Mouse (Mus musculus): ENCODE data around the gene Abca17. TPM values are rescaled to one million over a fixed set of nuclear protein-coding genes. Genes with fewer than 3 reads are reported as not detected.

The Abca17 gene
- total and polyA plus RNA-seq, 2 experiments from 2014 or later, result 1.2 to 1.5 TPM

GRCm38 (mm10) chr17:24279907-24280306, 71.0 kb downstream of the Abca17 start:
- no peak overlapping the region for H3K4me3 ChIP-seq (ENCODE audit: low read length)
- H3K36me3 ChIP-seq (ENCODE audit: insufficient read depth, low read length), result no peaks in the 10 kb centered on the region
- TF ChIP-seq CTCF (IDR thresholded peaks at IDR 0.05; ENCODE audit: low read depth), result no peak
- no peak overlapping the region for H3K4me2 ChIP-seq (ENCODE audit: low read depth, low read length)
- H3K27ac ChIP-seq, result no peak overlapping the region
- 89% methylated on average over 4 of the region's 4 CpGs for WGBS
- no peak overlapping the region for H3K9ac ChIP-seq (replicated peaks; ENCODE audit: low read length)
- DNase-seq (ENCODE audit: low spot score) (no peak), ATAC-seq (no peak)
- no peaks in the 10 kb centered on the region for H3K9me3 ChIP-seq (ENCODE audit: low read length)
- H3K4me1 ChIP-seq (ENCODE audit: insufficient read depth, low read length), result no peaks in the 10 kb centered on the region
- H3K27me3 ChIP-seq (ENCODE audit: insufficient read depth, low read length), result no peaks in the 10 kb centered on the region

DNA sequence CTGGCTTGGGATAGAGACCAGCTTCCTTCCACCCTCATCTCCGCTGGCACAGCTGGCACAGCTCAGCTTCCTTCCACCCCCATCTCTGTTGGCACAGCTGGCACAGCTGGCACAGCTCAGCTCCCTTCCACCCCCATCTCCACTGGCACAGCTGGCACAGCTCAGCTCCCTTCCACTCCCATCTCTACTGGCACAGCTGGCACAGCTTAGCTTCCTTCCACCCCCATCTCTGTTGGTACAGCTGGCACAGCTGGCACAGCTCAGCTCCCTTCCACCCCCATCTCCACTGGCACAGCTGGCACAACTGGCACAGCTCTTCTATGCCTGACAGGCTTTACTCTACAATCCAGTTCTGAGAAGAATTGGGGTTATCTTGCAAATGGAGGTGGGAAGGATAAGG, 83.7 kb downstream of the Abca17 start:
- Histone ChIP-seq H3K9me3 (ENCODE audit: low read length) (0 out of 2 replicates have a peak, but pooled peaks cover 2% of the 10 kb centered on the region), H3K4me3 (ENCODE audit: low read length) (no peak overlapping the region), H3K27me3 (ENCODE audit: insufficient read depth, low read length) (no peaks in the 10 kb centered on the region), H3K4me1 (ENCODE audit: insufficient read depth, low read length) (no peaks in the 10 kb centered on the region), H3K36me3 (ENCODE audit: insufficient read depth, low read length) (no peaks in the 10 kb centered on the region), H3K9ac (replicated peaks; ENCODE audit: low read length) (no peak overlapping the region), H3K4me2 (ENCODE audit: low read depth, low read length) (no peak overlapping the region), H3K27ac (no peak overlapping the region)
- DNase-seq (ENCODE audit: low spot score) (no peak), ATAC-seq (no peak)
- TF ChIP-seq CTCF (IDR thresholded peaks at IDR 0.05; ENCODE audit: low read depth), result no peak
- WGBS, result 95% methylated on average over 1 of the region's 1 CpGs

DNA sequence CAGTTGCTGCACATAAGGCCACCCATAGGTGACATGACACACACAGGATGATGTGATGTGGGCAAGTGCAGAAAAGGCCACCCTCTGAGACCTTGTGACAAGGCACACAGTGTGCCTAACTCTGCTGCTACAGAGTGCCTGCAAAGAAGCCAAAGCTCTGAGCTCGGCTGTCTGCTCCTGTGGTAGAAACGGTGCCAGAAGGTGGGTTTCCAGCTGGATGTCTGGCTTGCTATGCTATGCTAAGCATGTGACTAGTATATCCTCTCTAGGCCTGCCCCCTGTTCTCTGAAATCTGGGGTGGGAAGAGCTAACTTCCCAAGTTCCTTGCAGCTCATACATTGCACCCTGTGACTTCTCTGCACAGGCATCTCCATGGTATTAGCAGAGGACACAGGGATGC, 86.1 kb downstream of the Abca17 start:
- H3K4me1 ChIP-seq (ENCODE audit: insufficient read depth, low read length), result no peaks in the 10 kb centered on the region
- DNase-seq (ENCODE audit: low spot score) (no peak), ATAC-seq (no peak)
- H3K27me3 ChIP-seq (ENCODE audit: insufficient read depth, low read length), result no peaks in the 10 kb centered on the region
- no peak for TF ChIP-seq CTCF (IDR thresholded peaks at IDR 0.05; ENCODE audit: low read depth)
- H3K4me3 ChIP-seq (ENCODE audit: low read length), result no peak overlapping the region
- H3K4me2 ChIP-seq (ENCODE audit: low read depth, low read length), result no peak overlapping the region
- H3K9me3 ChIP-seq (ENCODE audit: low read length), result no peaks in the 10 kb centered on the region
- 64% methylated on average over 2 of the region's 2 CpGs for WGBS
- H3K27ac ChIP-seq, result no peak overlapping the region
- H3K9ac ChIP-seq (replicated peaks; ENCODE audit: low read length), result no peak overlapping the region
- H3K36me3 ChIP-seq (ENCODE audit: insufficient read depth, low read length), result no peaks in the 10 kb centered on the region

DNA sequence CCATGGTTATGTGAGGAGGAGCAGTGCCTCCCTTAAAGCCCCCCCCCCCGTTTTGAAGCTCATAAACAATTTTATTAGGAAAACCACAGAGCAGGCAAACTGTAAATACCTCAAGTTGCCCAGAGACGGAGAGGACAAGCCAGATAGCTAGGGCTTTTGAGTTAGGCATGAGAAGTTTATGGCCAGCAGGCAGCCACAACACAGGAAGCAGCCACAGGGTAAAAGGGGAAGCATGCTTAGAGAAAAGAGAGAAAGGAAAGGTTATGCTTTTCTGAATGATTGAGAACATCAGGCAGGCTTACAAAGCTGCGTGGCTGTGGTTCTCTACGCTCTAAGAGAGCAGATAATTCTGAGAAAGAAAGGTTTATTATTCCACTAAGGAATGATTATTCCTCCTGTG, 90.4 kb downstream of the Abca17 start:
- H3K36me3 ChIP-seq (ENCODE audit: insufficient read depth, low read length), result no peaks in the 10 kb centered on the region
- no peak for ATAC-seq

DNA sequence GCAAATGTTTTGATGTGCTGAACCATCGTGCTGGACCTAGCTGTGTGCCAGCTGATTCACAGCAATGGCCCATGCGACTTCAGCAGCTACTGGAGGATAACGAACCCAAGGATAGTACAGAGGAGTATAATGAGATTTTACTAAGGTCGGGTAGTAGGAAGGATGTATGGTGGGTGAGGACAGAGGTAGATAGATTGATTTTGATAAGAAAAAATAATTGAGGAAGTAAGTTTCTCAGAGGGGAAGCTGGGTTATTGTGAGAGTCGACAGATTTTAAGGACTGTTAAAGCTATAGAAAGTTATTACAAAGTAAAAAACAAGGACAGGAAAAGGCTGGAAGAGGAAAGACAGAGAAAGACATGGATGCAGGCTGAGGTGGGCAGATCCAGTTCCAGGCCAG, 91.2 kb downstream of the Abca17 start:
- no peaks in the 10 kb centered on the region for H3K36me3 ChIP-seq (ENCODE audit: insufficient read depth, low read length)
- no peak for DNase-seq (ENCODE audit: low spot score)
- H3K4me3 ChIP-seq (ENCODE audit: low read length), result no peak overlapping the region
- no peaks in the 10 kb centered on the region for H3K4me1 ChIP-seq (ENCODE audit: insufficient read depth, low read length)
- TF ChIP-seq CTCF (IDR thresholded peaks at IDR 0.05; ENCODE audit: low read depth), result no peak
- no peak for ATAC-seq
- H3K4me2 ChIP-seq (ENCODE audit: low read depth, low read length), result no peak overlapping the region
- no peaks in the 10 kb centered on the region for H3K27me3 ChIP-seq (ENCODE audit: insufficient read depth, low read length)
- WGBS, result 74% methylated on average over 5 of the region's 5 CpGs
- H3K27ac ChIP-seq, result no peak overlapping the region
- no peaks in the 10 kb centered on the region for H3K9me3 ChIP-seq (ENCODE audit: low read length)
- H3K9ac ChIP-seq (replicated peaks; ENCODE audit: low read length), result no peak overlapping the region

More for the DNA sequence above, 90.4 kb downstream of the Abca17 start:
- H3K27me3 ChIP-seq (ENCODE audit: insufficient read depth, low read length), result no peaks in the 10 kb centered on the region
- WGBS, result 72% methylated on average over 4 of the region's 4 CpGs
- H3K4me2 ChIP-seq (ENCODE audit: low read depth, low read length), result no peak overlapping the region
- no peak overlapping the region for H3K4me3 ChIP-seq (ENCODE audit: low read length)
- H3K27ac ChIP-seq, result no peak overlapping the region
- no peaks in the 10 kb centered on the region for H3K4me1 ChIP-seq (ENCODE audit: insufficient read depth, low read length)
- H3K9me3 ChIP-seq (ENCODE audit: low read length), result no peaks in the 10 kb centered on the region
- H3K9ac ChIP-seq (replicated peaks; ENCODE audit: low read length), result no peak overlapping the region
- no peak for DNase-seq (ENCODE audit: low spot score)
- no peak for TF ChIP-seq CTCF (IDR thresholded peaks at IDR 0.05; ENCODE audit: low read depth)

DNA sequence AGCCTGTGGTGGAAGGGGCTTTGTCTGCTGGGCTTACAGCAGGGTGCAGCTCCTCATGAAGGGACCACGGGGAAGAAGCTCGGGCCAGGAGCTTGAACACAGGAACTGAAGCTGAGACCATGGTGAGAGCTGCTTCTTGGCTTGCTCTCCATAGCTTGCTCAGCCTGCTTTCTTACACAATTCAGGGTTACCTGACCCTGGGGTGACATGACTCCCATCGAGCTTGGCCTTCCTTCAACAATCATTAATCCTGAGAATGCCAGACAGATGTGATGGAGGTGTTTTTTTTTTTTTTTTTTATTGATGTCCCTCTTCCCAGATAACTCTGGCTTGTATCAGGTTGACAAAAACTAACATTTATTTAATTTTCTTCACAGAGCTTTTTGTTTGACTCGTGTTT, 91.9 kb downstream of the Abca17 start:
- Histone ChIP-seq H3K27me3 (ENCODE audit: insufficient read depth, low read length) (no peaks in the 10 kb centered on the region), H3K4me2 (ENCODE audit: low read depth, low read length) (no peak overlapping the region), H3K4me1 (ENCODE audit: insufficient read depth, low read length) (no peaks in the 10 kb centered on the region), H3K9me3 (ENCODE audit: low read length) (no peaks in the 10 kb centered on the region), H3K36me3 (ENCODE audit: insufficient read depth, low read length) (no peaks in the 10 kb centered on the region), H3K27ac (no peak overlapping the region), H3K4me3 (ENCODE audit: low read length) (no peak overlapping the region), H3K9ac (replicated peaks; ENCODE audit: low read length) (no peak overlapping the region)
- no peak for DNase-seq (ENCODE audit: low spot score)
- TF ChIP-seq CTCF (IDR thresholded peaks at IDR 0.05; ENCODE audit: low read depth), result no peak
- no peak for ATAC-seq
- 68% methylated on average over 4 of the region's 4 CpGs for WGBS

DNA sequence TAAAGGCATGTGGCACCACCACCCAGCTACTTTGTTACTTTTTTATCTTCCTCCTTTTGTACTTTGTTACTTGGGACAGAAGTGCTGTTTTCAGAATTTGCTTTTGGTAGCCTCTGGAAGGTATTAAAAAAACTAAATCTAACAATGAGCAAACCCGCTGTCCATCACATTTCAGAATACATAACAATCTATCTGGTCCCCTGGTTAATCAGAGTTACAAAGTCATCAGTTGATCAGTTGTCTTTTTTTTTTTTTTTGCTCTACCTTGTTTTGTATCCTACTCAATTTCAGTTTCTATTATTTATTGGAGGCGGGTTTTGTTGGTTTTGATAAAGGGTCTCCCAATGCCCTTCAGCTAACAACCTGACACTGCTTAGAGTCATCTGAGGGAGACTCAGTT, 98.5 kb downstream of the Abca17 start:
- no peak overlapping the region; the same call in 1 of the 2 replicates for H3K4me2 ChIP-seq (ENCODE audit: low read depth, low read length)
- no peak for ATAC-seq
- no peak for TF ChIP-seq CTCF (IDR thresholded peaks at IDR 0.05; ENCODE audit: low read depth)
- H3K9ac ChIP-seq (replicated peaks; ENCODE audit: low read length), result no peak overlapping the region
- peaks cover 6% of the 10 kb centered on the region; the same call in 1 of the 2 replicates for H3K4me1 ChIP-seq (ENCODE audit: insufficient read depth, low read length)
- H3K4me3 ChIP-seq (ENCODE audit: low read length), result no peak overlapping the region
- H3K9me3 ChIP-seq (ENCODE audit: low read length), result no peaks in the 10 kb centered on the region
- H3K27me3 ChIP-seq (ENCODE audit: insufficient read depth, low read length), result no peaks in the 10 kb centered on the region
- 0 out of 2 replicates have a peak, but pooled peaks cover 5% of the 10 kb centered on the region for H3K36me3 ChIP-seq (ENCODE audit: insufficient read depth, low read length)
- H3K27ac ChIP-seq, result no peak overlapping the region
- no peak for DNase-seq (ENCODE audit: low spot score)
- WGBS, result 99% methylated on average over 2 of the region's 2 CpGs

Data from hindbrain, postnatal 0 days (tissue).